Mouse (Mus musculus) ZHBTc4 (cell line): Measurements from ENCODE around the gene Wars.
"Not testable (repeated sequence)": the region's sequence is repeated elsewhere in the genome, so short reads cannot be mapped to it uniquely, and the experiment has no call there.

Experiments
- DNase-seq: peaks from one replicate; pipeline ENCODE4 v3.0.0-alpha.2; 2011; ENCODE audit warnings: low read depth, low spot score

Wars gene

GRCm38 (mm10) chr12:108857109-108857508, 36.9 kb downstream of the Wars start:
- no peak for DNase-seq

- DNase-seq = no peak
Measured at GRCm38 (mm10) chr12:108856186-108856585, 37.8 kb downstream of the Wars start.

GRCm38 (mm10) chr12:108855081-108855480, 38.9 kb downstream of the Wars start:
- DNase-seq = no peak

GRCm38 (mm10) chr12:108852822-108853221, 41.2 kb downstream of the Wars start:
- DNase-seq = no peak

GRCm38 (mm10) chr12:108850886-108851285, 43.1 kb downstream of the Wars start:
- no peak for DNase-seq

GRCm38 (mm10) chr12:108850129-108850528, 43.8 kb downstream of the Wars start:
- DNase-seq = no peak

- DNase-seq = no peak
Measured at GRCm38 (mm10) chr12:108849488-108850022, 44.4 kb downstream of the Wars start.

GRCm38 (mm10) chr12:108848033-108848432, 45.9 kb downstream of the Wars start:
- not testable (repeated sequence) for DNase-seq

- DNase-seq = no peak
Measured at GRCm38 (mm10) chr12:108842663-108843062, 51.3 kb downstream of the Wars start.

- DNase-seq = no peak
Measured at GRCm38 (mm10) chr12:108841181-108841580, 52.8 kb downstream of the Wars start.

GRCm38 (mm10) chr12:108836722-108837121, 57.3 kb downstream of the Wars start:
- no peak for DNase-seq

GRCm38 (mm10) chr12:108835840-108836409, 58.0 kb downstream of the Wars start, which contains the start of the genes Slc25a29 and Slc25a47:
Gene Slc25a29 (minus strand): TSS chr12:108835883.
Gene Slc25a47 (plus strand): TSS chr12:108836046.
- DNase-seq = peak; percentile 97

GRCm38 (mm10) chr12:108835208-108835839, 58.6 kb downstream of the Wars start:
- DNase-seq = peak; percentile 35

- no peak for DNase-seq
Measured at GRCm38 (mm10) chr12:108834786-108835185, 59.2 kb downstream of the Wars start.

- DNase-seq = no peak
Measured at GRCm38 (mm10) chr12:108834337-108834736, 59.6 kb downstream of the Wars start.

GRCm38 (mm10) chr12:108833408-108833807, 60.6 kb downstream of the Wars start:
- DNase-seq = no peak

- DNase-seq = no peak
Measured at GRCm38 (mm10) chr12:108832851-108833250, 61.1 kb downstream of the Wars start.

GRCm38 (mm10) chr12:108831966-108832643, 61.9 kb downstream of the Wars start:
- no peak for DNase-seq

- DNase-seq = no peak
Measured at GRCm38 (mm10) chr12:108830358-108830757, 63.6 kb downstream of the Wars start.

- DNase-seq = no peak
Measured at GRCm38 (mm10) chr12:108829636-108830035, 64.3 kb downstream of the Wars start.

- peak; percentile 56 for DNase-seq
Measured at GRCm38 (mm10) chr12:108827641-108828040, 66.3 kb downstream of the Wars start.

GRCm38 (mm10) chr12:108826958-108827535, 66.9 kb downstream of the Wars start:
- DNase-seq = peak; percentile 26
